Mouse (Mus musculus): ENCODE data around the gene Aig1. TPM values are rescaled to one million over a fixed set of nuclear protein-coding genes. Genes with fewer than 3 reads are reported as not detected.

Gene Aig1
- polyA plus RNA-seq, 1 experiment from 2014 or later: 36.1 TPM

DNA sequence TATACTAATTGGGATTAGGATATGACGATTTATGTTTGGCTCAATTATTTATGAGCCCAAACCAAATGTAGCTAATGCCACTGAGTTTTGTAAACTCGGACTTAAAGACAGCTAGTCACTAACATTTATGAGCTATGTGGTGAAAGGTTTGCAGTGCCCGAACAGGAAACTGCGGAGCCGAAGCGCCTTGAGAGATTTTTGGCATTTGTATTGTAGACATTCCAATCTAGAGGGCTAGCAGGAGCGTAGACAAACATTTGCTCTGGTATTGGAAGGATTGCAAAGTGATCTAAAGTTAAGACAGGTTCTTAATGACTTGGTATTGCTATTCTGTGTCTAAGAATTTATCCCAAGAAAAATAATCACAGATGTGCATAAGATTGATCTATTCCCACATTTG, 12.3 kb downstream of the Aig1 start:
- H3K4me3 ChIP-seq (ENCODE audit: low read depth, low read length): no peak overlapping the region
- no peaks in the 10 kb centered on the region for H3K27me3 ChIP-seq (replicated peaks; ENCODE audit: control insufficient read depth, insufficient read depth, low read length)
- no peak for DNase-seq (ENCODE audit: low spot score)
- no peak overlapping the region for H3K4me2 ChIP-seq (ENCODE audit: low read depth, low read length)
- H3K9me3 ChIP-seq (ENCODE audit: control insufficient read depth, low read length): no peaks in the 10 kb centered on the region
- no peak overlapping the region for H3K9ac ChIP-seq (ENCODE audit: low read depth, low read length)
- 67% methylated on average over 7 of the region's 7 CpGs for WGBS
- ATAC-seq (ENCODE audit: low read depth): no peak
- H3K27ac ChIP-seq (replicated peaks; ENCODE audit: low read depth, low read length): no peak overlapping the region
- no peaks in the 10 kb centered on the region for H3K36me3 ChIP-seq (ENCODE audit: control insufficient read depth, insufficient read depth, low read length)
- H3K4me1 ChIP-seq (ENCODE audit: control insufficient read depth, insufficient read depth, low read length): peaks cover 4% of the 10 kb centered on the region

DNA sequence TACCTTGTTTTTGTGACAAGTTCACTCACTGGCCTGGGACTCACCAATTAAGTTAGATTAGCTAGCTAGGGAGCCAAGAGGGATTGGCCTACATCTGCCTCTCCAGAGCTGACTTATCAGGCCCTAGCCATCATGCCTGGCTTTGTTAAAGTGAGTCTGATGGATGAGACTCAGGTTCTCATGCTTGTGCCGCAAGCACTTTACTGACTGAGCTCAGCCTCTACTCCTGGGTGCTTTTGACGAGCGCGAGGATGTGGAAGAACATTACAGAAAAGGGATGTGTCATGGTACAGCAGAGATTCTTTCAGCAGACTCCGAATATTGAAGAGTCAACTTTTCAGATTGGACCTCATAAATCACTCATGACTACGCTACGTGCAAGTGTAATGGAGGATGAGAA, 12.8 kb downstream of the Aig1 start:
- no peaks in the 10 kb centered on the region for H3K9me3 ChIP-seq (ENCODE audit: control insufficient read depth, low read length)
- no peak overlapping the region for H3K9ac ChIP-seq (ENCODE audit: low read depth, low read length)
- 89% methylated on average over 7 of the region's 7 CpGs for WGBS
- H3K4me3 ChIP-seq (ENCODE audit: low read depth, low read length): no peak overlapping the region
- DNase-seq (ENCODE audit: low spot score) (no peak), ATAC-seq (ENCODE audit: low read depth) (no peak)
- no peak overlapping the region for H3K27ac ChIP-seq (replicated peaks; ENCODE audit: low read depth, low read length)
- H3K4me2 ChIP-seq (ENCODE audit: low read depth, low read length): no peak overlapping the region
- peaks cover 1% of the 10 kb centered on the region; the same call in 1 of the 2 replicates for H3K4me1 ChIP-seq (ENCODE audit: control insufficient read depth, insufficient read depth, low read length)
- H3K36me3 ChIP-seq (ENCODE audit: control insufficient read depth, insufficient read depth, low read length): no peaks in the 10 kb centered on the region
- H3K27me3 ChIP-seq (replicated peaks; ENCODE audit: control insufficient read depth, insufficient read depth, low read length): no peaks in the 10 kb centered on the region

DNA sequence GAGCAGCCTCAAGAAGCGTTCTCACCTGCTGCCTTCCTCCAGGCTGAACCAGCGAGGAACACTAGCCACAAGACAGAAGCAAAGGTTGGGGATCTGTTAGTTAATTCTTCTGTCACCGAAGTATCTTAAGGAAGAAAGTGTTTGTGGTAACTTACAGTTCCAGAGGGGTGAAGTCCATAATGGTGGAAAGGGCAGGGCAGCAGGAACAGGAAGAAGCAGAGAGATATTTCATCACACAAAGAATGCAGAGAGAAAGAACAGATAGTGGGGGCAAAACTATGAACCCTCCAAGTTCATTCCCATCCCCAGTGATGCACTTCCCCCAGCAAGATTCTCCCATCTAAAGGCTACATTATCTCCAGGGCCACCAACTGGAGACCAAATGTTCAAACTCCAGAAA, 13.7 kb downstream of the Aig1 start:
- Histone ChIP-seq H3K27me3 (replicated peaks; ENCODE audit: control insufficient read depth, insufficient read depth, low read length) (no peaks in the 10 kb centered on the region), H3K9ac (ENCODE audit: low read depth, low read length) (no peak overlapping the region), H3K9me3 (ENCODE audit: control insufficient read depth, low read length) (no peaks in the 10 kb centered on the region), H3K27ac (replicated peaks; ENCODE audit: low read depth, low read length) (no peak overlapping the region), H3K4me2 (ENCODE audit: low read depth, low read length) (no peak overlapping the region), H3K36me3 (ENCODE audit: control insufficient read depth, insufficient read depth, low read length) (no peaks in the 10 kb centered on the region), H3K4me1 (ENCODE audit: control insufficient read depth, insufficient read depth, low read length) (no peaks in the 10 kb centered on the region), H3K4me3 (ENCODE audit: low read depth, low read length) (no peak overlapping the region)
- WGBS: 92% methylated on average over 3 of the region's 3 CpGs
- ATAC-seq (ENCODE audit: low read depth) (no peak), DNase-seq (ENCODE audit: low spot score) (no peak)

DNA sequence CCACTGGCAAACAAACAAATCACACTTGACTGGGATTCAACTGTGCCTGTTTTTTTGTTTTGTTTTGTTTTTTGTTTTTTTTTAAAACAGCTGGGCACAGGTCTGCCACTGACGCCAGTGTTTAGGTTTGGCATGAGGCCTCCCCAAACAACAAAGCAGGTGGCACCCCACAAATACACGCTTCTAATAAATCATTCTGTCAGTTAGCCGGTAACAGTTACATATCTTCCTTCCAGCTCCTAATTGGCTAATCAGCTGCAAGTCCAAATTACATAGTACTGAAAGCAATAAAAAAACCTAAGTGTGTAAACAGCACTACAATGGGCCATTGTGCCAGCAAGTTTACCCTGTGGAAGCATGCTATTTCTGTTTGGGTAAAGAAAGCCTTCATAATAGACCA, 18.7 kb downstream of the Aig1 start:
- Histone ChIP-seq H3K4me2 (ENCODE audit: low read depth, low read length) (no peak overlapping the region), H3K9ac (ENCODE audit: low read depth, low read length) (no peak overlapping the region), H3K9me3 (ENCODE audit: control insufficient read depth, low read length) (no peaks in the 10 kb centered on the region), H3K27ac (replicated peaks; ENCODE audit: low read depth, low read length) (no peak overlapping the region), H3K4me1 (ENCODE audit: control insufficient read depth, insufficient read depth, low read length) (no peaks in the 10 kb centered on the region), H3K36me3 (ENCODE audit: control insufficient read depth, insufficient read depth, low read length) (no peaks in the 10 kb centered on the region), H3K4me3 (ENCODE audit: low read depth, low read length) (no peak overlapping the region), H3K27me3 (replicated peaks; ENCODE audit: control insufficient read depth, insufficient read depth, low read length) (no peaks in the 10 kb centered on the region)
- DNase-seq (ENCODE audit: low spot score) (no peak), ATAC-seq (ENCODE audit: low read depth) (no peak)
- 43% methylated on average over 3 of the region's 3 CpGs for WGBS

DNA sequence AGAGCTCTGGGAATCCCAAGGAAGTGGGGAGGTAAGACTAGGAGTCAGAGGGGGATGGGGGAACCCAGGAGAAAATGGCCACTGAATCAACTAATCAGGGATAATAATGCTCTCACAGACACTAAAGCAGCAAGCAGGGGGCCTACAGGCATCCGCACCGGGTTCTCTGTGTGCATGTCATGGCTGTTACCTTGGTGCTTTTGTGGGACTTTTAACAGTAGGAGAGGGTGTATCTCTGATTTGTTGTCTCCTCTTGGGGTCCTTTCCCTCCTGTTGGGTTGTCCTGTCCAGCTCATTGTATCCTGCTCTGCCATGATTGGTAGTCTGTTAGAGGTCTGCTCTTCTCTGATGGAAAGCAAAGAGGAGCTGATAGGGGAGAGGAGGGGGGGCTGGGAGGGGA, 19.6 kb downstream of the Aig1 start:
- no peaks in the 10 kb centered on the region for H3K27me3 ChIP-seq (replicated peaks; ENCODE audit: control insufficient read depth, insufficient read depth, low read length)
- no peak for ATAC-seq (ENCODE audit: low read depth)
- DNase-seq (ENCODE audit: low spot score): no peak
- H3K4me2 ChIP-seq (ENCODE audit: low read depth, low read length): no peak overlapping the region
- no peak overlapping the region for H3K9ac ChIP-seq (ENCODE audit: low read depth, low read length)
- WGBS: 23% methylated on average over 2 of the region's 2 CpGs
- H3K9me3 ChIP-seq (ENCODE audit: control insufficient read depth, low read length): no peaks in the 10 kb centered on the region
- no peaks in the 10 kb centered on the region for H3K4me1 ChIP-seq (ENCODE audit: control insufficient read depth, insufficient read depth, low read length)
- H3K4me3 ChIP-seq (ENCODE audit: low read depth, low read length): no peak overlapping the region
- no peak overlapping the region for H3K27ac ChIP-seq (replicated peaks; ENCODE audit: low read depth, low read length)
- H3K36me3 ChIP-seq (ENCODE audit: control insufficient read depth, insufficient read depth, low read length): no peaks in the 10 kb centered on the region

DNA sequence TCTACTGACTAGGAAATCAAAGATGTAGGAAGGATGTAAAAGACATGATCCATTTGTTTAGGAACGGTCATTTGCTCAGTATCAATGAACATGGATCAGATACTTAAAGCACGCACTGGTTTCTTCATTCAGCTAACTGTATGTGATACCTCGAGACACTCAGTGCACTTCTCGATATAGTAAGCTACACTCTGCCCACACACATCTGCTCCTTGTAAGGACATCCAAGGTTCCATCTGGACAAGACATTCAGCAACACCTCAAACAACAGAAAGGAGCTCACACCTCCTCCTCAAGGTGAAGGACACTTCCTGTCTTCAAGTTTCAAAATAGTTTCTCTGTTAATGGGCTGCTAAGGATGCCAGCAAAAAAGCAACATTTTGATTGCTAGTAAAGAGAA, 23.9 kb downstream of the Aig1 start:
- no peaks in the 10 kb centered on the region for H3K36me3 ChIP-seq (ENCODE audit: control insufficient read depth, insufficient read depth, low read length)
- no peak overlapping the region for H3K27ac ChIP-seq (replicated peaks; ENCODE audit: low read depth, low read length)
- no peak for ATAC-seq (ENCODE audit: low read depth)
- H3K9me3 ChIP-seq (ENCODE audit: control insufficient read depth, low read length): no peaks in the 10 kb centered on the region
- no peaks in the 10 kb centered on the region for H3K4me1 ChIP-seq (ENCODE audit: control insufficient read depth, insufficient read depth, low read length)
- H3K4me3 ChIP-seq (ENCODE audit: low read depth, low read length): no peak overlapping the region
- no peak for DNase-seq (ENCODE audit: low spot score)
- no peaks in the 10 kb centered on the region for H3K27me3 ChIP-seq (replicated peaks; ENCODE audit: control insufficient read depth, insufficient read depth, low read length)
- no peak overlapping the region for H3K4me2 ChIP-seq (ENCODE audit: low read depth, low read length)
- WGBS: 84% methylated on average over 4 of the region's 4 CpGs
- H3K9ac ChIP-seq (ENCODE audit: low read depth, low read length): no peak overlapping the region

DNA sequence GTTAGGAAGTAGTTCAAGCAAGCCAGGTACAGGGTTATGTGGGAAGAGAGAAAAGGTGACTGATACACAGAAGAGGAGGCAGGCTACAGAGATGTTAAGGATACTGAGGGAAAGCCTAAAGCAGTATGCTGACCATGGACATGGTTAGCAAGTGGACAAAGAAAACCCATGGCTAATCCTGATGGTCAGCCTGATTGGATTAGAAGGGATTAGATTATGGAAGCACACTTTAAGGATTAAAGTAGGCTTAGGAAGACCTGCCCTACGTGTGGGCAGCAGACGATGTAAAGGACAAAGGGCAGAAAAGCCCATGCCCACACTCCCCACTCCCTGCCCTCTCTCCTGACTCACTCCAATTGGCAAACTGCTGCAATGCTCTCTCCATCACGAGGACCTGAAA, 25.0 kb downstream of the Aig1 start:
- DNase-seq (ENCODE audit: low spot score) (no peak), ATAC-seq (ENCODE audit: low read depth) (no peak)
- H3K4me2 ChIP-seq (ENCODE audit: low read depth, low read length): no peak overlapping the region
- H3K36me3 ChIP-seq (ENCODE audit: control insufficient read depth, insufficient read depth, low read length): no peaks in the 10 kb centered on the region
- no peaks in the 10 kb centered on the region for H3K4me1 ChIP-seq (ENCODE audit: control insufficient read depth, insufficient read depth, low read length)
- H3K27ac ChIP-seq (replicated peaks; ENCODE audit: low read depth, low read length): no peak overlapping the region
- no peak overlapping the region for H3K4me3 ChIP-seq (ENCODE audit: low read depth, low read length)
- no peaks in the 10 kb centered on the region for H3K9me3 ChIP-seq (ENCODE audit: control insufficient read depth, low read length)
- WGBS: 61% methylated on average over 3 of the region's 3 CpGs
- no peaks in the 10 kb centered on the region for H3K27me3 ChIP-seq (replicated peaks; ENCODE audit: control insufficient read depth, insufficient read depth, low read length)
- no peak overlapping the region for H3K9ac ChIP-seq (ENCODE audit: low read depth, low read length)

DNA sequence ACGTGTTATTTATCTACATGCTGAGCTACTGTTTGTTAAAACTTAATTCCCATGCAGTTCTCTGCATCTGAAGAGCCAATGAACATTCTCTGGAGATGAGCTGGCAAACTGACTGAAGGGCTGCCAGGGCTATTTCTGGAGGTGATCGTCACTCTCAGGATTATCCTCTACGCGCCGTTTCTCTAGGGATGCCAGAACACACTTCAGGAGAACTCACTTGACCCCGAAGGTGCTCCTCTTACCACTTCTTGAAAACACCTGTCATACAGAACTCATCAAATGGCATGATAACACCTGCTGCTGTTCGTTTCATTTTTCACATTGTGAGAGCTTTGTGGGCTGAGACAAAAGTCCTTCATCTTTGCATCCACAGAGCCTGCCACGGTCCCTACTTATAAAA, 25.9 kb downstream of the Aig1 start:
- H3K4me2 ChIP-seq (ENCODE audit: low read depth, low read length): no peak overlapping the region
- no peak overlapping the region for H3K9ac ChIP-seq (ENCODE audit: low read depth, low read length)
- H3K27me3 ChIP-seq (replicated peaks; ENCODE audit: control insufficient read depth, insufficient read depth, low read length): no peaks in the 10 kb centered on the region
- no peak; the same call in 1 of the 2 replicates for ATAC-seq (ENCODE audit: low read depth)
- no peaks in the 10 kb centered on the region for H3K9me3 ChIP-seq (ENCODE audit: control insufficient read depth, low read length)
- H3K4me3 ChIP-seq (ENCODE audit: low read depth, low read length): no peak overlapping the region
- no peak overlapping the region for H3K27ac ChIP-seq (replicated peaks; ENCODE audit: low read depth, low read length)
- no peaks in the 10 kb centered on the region for H3K36me3 ChIP-seq (ENCODE audit: control insufficient read depth, insufficient read depth, low read length)
- no peaks in the 10 kb centered on the region for H3K4me1 ChIP-seq (ENCODE audit: control insufficient read depth, insufficient read depth, low read length)
- DNase-seq (ENCODE audit: low spot score): no peak
- WGBS: 72% methylated on average over 8 of the region's 8 CpGs

DNA sequence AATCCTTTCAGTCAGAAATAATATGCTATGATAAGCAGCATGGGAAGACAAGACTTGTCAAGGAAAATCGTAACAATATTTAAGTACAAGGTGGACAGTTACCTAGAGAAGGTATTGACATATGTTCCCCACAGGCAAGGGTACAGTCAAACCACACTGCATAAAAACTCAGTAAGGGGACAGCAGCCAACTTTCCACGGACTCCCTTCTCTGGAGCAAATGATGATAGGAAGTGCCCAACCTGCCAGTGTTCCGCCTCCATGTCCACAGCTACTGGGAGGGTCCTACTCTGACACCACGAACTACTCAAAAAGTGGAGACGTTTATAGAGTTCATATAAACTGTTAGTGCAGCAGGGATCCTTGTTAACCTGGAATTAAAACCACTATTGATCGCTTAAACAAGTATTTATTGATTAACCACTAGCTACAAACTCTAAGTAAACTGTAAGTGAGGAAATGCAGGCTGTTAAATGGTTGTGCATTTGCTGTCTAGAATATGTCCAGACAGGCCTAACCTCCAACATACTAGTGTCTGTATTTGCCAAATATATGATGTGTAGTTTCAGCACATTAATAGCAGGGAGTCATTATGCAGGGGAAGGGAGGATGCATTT, 30.2 kb downstream of the Aig1 start:
- Histone ChIP-seq H3K27ac (replicated peaks; ENCODE audit: low read depth, low read length) (no peak overlapping the region), H3K9ac (ENCODE audit: low read depth, low read length) (no peak overlapping the region), H3K4me3 (ENCODE audit: low read depth, low read length) (no peak overlapping the region), H3K27me3 (replicated peaks; ENCODE audit: control insufficient read depth, insufficient read depth, low read length) (no peaks in the 10 kb centered on the region), H3K9me3 (ENCODE audit: control insufficient read depth, low read length) (no peaks in the 10 kb centered on the region), H3K4me2 (ENCODE audit: low read depth, low read length) (no peak overlapping the region), H3K4me1 (ENCODE audit: control insufficient read depth, insufficient read depth, low read length) (no peaks in the 10 kb centered on the region), H3K36me3 (ENCODE audit: control insufficient read depth, insufficient read depth, low read length) (no peaks in the 10 kb centered on the region)
- ATAC-seq (ENCODE audit: low read depth) (no peak), DNase-seq (ENCODE audit: low spot score) (no peak)
- WGBS: 82% methylated on average over 6 of the region's 6 CpGs
